Mouse (Mus musculus): ENCODE measurements around the gene Rnls. TPM values are rescaled to one million over a fixed set of nuclear protein-coding genes. Genes with fewer than 3 reads are reported as not detected.

Gene Rnls
- polyA plus RNA-seq, 1 experiment = 1.6 TPM

DNA sequence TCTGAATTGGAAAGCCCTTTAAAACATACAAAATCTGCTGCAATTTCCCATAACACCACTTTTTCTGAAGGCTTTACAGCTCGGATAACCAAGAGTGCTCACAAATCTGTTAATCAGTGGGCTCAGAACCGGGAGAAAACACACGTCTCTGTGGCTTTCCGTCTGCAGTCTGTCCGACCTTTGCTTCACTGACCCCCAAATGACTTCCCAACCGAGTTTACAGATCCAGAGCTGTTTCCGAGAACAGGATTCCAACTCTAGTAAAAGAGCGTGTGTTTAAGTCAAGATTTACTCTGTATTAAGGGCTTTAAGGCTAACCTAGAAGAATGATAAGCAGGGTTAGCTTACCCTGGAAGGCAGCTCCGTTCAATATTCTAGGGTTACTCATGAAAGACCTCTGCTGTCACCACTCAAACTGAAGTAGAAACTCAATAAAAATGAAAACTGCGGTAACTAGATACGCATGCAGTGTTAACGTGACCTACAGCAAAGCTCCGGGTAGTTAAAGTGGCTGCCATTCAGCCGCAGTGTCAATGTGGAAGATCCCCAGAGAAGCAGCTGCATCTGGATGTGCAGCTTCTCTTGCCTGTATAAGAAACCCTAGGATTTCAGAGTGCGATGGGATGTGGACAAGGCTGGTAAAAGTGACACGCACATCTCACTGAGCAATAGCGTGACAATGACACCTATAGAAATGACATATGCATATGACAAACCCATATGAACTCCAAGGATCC is 224.4 kb downstream of the Rnls start:
- H3K4me1 ChIP-seq (ENCODE audit: control insufficient read depth, insufficient read depth, low read length) = no peaks in the 10 kb centered on the region
- TF ChIP-seq POLR2A (IDR thresholded peaks at IDR 0.05; ENCODE audit: low read depth, low read length) (no peak), CTCF (IDR thresholded peaks at IDR 0.05; ENCODE audit: borderline replicate concordance, insufficient read depth, low read length) (no peak)
- H3K27ac ChIP-seq (ENCODE audit: insufficient read depth, low read length) = no peak overlapping the region
- H3K4me3 ChIP-seq (ENCODE audit: insufficient read depth, low read length) = no peak overlapping the region

DNA sequence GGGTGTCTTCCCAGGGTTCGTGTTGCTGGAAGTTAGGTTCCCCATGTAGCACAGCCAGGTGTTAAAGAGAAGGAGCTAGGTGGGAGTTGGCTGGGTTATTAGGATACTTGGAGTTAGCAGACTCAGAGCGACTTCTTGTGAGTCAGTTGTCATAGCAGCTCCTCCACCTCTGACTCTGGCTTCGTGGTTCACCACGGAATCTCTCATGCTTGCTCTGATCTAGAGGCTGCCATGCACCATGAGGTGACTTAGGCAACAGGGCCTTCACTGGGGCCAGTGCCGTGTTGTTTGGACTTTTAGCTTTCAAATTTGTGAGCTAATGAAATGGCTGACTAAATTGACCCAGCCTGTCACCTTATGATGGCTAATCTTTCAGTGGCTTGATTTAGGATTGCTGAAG is 227.3 kb downstream of the Rnls start:
- Histone ChIP-seq H3K4me3 (ENCODE audit: insufficient read depth, low read length) (no peak overlapping the region), H3K27ac (ENCODE audit: insufficient read depth, low read length) (no peak overlapping the region), H3K4me1 (ENCODE audit: control insufficient read depth, insufficient read depth, low read length) (peaks cover 3% of the 10 kb centered on the region; the same call in 1 of the 2 replicates)
- no peak for TF ChIP-seq POLR2A (IDR thresholded peaks at IDR 0.05; ENCODE audit: low read depth, low read length)
- TF ChIP-seq CTCF (IDR thresholded peaks at IDR 0.05; ENCODE audit: borderline replicate concordance, insufficient read depth, low read length) = no peak

DNA sequence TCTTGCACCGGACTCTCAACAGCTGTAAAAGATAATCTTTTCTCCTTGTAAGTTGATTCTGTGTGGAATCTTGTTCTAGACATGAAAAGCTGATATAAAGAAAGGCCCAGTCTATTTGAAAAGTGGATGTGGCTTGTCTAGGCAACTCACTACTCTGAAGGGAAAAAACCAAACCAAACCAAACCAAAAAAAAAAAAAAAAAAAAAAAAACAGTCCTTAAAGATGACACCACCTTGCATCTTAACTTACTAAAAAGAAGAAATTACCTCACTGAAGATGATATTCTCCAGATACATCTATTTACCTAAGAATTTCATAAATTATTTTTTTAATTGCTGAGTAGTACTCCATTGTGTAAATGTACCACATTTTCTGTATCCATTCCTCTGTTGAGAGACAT is 230.2 kb downstream of the Rnls start:
- TF ChIP-seq CTCF (IDR thresholded peaks at IDR 0.05; ENCODE audit: borderline replicate concordance, insufficient read depth, low read length) (no peak), POLR2A (IDR thresholded peaks at IDR 0.05; ENCODE audit: low read depth, low read length) (no peak)
- no peak overlapping the region for H3K27ac ChIP-seq (ENCODE audit: insufficient read depth, low read length)
- no peak overlapping the region for H3K4me3 ChIP-seq (ENCODE audit: insufficient read depth, low read length)
- H3K4me1 ChIP-seq (ENCODE audit: control insufficient read depth, insufficient read depth, low read length) = peaks cover 3% of the 10 kb centered on the region; the same call in 1 of the 2 replicates

DNA sequence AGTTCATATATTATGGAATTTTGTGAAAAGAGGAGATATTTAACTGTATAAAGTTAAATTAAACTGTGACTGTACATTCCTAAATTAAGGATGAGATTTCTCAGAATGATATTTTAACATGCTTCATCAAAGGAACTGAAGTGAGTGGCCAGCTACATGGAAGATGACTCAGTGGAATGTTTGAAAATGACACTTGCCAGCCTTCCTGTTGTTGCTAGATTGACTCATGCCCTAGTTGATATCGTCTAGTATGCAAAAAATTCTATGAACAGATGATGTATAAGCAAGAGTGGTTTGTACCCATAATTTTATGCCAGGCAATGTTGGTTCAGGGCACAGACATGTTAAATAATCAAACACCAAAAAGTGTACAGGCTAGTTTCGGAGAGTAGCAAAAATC is 232.2 kb downstream of the Rnls start:
- no peak overlapping the region for H3K27ac ChIP-seq (ENCODE audit: insufficient read depth, low read length)
- TF ChIP-seq CTCF (IDR thresholded peaks at IDR 0.05; ENCODE audit: borderline replicate concordance, insufficient read depth, low read length) (no peak), POLR2A (IDR thresholded peaks at IDR 0.05; ENCODE audit: low read depth, low read length) (no peak)
- H3K4me3 ChIP-seq (ENCODE audit: insufficient read depth, low read length) = no peak overlapping the region
- peaks cover 3% of the 10 kb centered on the region; the same call in 1 of the 2 replicates for H3K4me1 ChIP-seq (ENCODE audit: control insufficient read depth, insufficient read depth, low read length)

DNA sequence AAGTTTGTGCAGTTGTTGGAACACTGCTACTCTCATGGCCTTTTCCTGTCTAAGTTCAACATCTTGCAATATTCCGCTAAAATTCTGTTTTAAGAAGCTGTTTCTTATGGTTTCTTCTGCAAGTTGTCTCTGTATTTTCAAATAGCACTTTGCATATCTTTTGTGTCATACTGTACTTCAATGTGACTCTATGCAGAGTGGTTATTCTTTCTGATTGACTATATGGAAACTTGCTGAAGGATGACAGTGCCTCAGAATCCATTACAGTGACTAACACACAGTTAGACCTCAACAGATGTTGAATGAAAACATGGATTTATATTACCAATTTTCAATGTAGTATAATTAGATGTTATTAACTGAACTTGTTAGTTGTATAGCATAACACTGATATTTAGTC is 232.9 kb downstream of the Rnls start:
- Histone ChIP-seq H3K4me3 (ENCODE audit: insufficient read depth, low read length) (no peak overlapping the region), H3K27ac (ENCODE audit: insufficient read depth, low read length) (no peak overlapping the region), H3K4me1 (ENCODE audit: control insufficient read depth, insufficient read depth, low read length) (peaks cover 3% of the 10 kb centered on the region; the same call in 1 of the 2 replicates)
- TF ChIP-seq CTCF (IDR thresholded peaks at IDR 0.05; ENCODE audit: borderline replicate concordance, insufficient read depth, low read length) (no peak), POLR2A (IDR thresholded peaks at IDR 0.05; ENCODE audit: low read depth, low read length) (no peak)

DNA sequence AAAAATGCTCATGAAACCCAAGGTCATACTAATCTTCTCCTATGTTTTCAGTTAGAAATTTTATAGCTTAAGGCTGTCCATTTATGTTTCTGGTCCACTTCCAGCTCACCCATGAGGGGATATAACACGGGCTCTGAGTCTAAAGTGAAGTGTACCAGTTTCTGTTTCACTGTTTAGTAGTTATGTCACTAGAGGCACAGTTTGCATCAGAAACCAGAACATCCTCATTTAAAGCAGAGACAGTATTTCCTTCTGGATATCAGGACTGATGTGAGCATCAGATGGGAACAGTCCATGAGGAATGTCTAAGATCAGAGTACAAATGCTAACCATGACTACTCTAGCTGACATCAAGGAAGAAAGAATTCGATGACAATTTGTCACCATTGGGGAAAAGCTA is 233.9 kb downstream of the Rnls start:
- no peak for TF ChIP-seq CTCF (IDR thresholded peaks at IDR 0.05; ENCODE audit: borderline replicate concordance, insufficient read depth, low read length)
- no peak for TF ChIP-seq POLR2A (IDR thresholded peaks at IDR 0.05; ENCODE audit: low read depth, low read length)
- peaks cover 3% of the 10 kb centered on the region; the same call in 1 of the 2 replicates for H3K4me1 ChIP-seq (ENCODE audit: control insufficient read depth, insufficient read depth, low read length)
- no peak overlapping the region for H3K27ac ChIP-seq (ENCODE audit: insufficient read depth, low read length)
- H3K4me3 ChIP-seq (ENCODE audit: insufficient read depth, low read length) = no peak overlapping the region

DNA sequence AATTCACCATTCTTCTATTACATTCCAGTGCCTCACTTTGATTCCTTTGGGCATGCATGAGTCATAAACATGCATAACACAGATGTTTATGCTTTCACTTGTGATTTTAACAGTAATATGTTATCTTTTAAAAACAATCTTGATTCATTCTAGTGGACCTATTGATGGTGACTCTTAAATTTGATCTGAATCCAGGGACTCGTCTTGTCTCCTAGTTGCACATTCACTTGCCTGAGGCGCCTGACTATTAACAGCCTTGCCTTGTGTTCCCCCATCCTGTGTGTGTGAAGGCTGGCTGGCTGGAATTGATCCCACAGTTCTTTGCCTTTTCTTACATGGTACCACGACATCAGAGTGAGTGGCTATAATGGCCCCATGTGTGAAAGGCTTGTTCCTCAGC is 243.7 kb downstream of the Rnls start:
- Histone ChIP-seq H3K4me3 (ENCODE audit: insufficient read depth, low read length) (no peak overlapping the region), H3K4me1 (ENCODE audit: control insufficient read depth, insufficient read depth, low read length) (peaks cover 5% of the 10 kb centered on the region; the same call in 1 of the 2 replicates)
- TF ChIP-seq POLR2A (IDR thresholded peaks at IDR 0.05; ENCODE audit: low read depth, low read length) = no peak
- TF ChIP-seq CTCF (IDR thresholded peaks at IDR 0.05; ENCODE audit: borderline replicate concordance, insufficient read depth, low read length) = no peak

DNA sequence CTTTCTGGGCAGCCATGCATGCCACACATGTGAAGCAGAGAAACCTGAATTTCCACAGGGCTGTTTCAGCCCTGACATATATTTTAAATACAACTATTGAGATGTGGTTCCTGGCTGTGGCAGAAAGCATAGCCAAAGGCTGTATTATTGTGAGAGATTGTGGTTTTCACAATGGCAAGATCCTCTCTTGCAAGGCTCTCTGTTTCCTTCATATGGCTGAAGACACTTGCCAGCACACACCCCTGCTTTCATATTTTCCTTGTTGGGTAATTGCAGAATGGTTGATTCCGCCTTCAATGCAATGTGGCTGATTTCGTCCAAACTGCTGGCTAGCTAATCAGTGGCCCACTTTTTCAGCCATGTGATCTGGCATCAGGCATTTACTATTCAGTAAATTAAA is 248.9 kb downstream of the Rnls start:
- no peak overlapping the region for H3K27ac ChIP-seq (ENCODE audit: insufficient read depth, low read length)
- TF ChIP-seq POLR2A (IDR thresholded peaks at IDR 0.05; ENCODE audit: low read depth, low read length) = no peak
- TF ChIP-seq CTCF (IDR thresholded peaks at IDR 0.05; ENCODE audit: borderline replicate concordance, insufficient read depth, low read length) = no peak
- H3K4me3 ChIP-seq (ENCODE audit: insufficient read depth, low read length) = no peak overlapping the region
- no peaks in the 10 kb centered on the region for H3K4me1 ChIP-seq (ENCODE audit: control insufficient read depth, insufficient read depth, low read length)

More for the DNA sequence above, 243.7 kb downstream of the Rnls start:
- no peak overlapping the region for H3K27ac ChIP-seq (ENCODE audit: insufficient read depth, low read length)

DNA sequence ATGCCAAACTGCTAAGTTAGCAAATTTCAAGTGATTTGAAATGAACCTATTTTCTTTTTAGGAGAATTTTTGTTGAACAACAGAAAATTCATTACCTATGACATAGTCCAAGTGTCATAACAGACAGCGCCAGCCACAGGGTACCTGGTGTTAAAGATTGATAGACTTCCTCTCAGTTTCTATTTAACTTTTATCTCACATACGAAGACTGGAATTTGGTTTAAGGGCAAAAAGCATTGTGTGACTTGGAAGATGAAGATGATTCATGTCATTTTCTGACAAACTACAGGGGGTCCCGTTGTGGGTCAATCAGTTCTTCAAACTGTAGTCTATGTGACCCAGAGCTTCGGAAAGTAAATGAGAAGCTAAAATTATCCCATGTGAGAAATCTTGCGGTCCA is 254.8 kb downstream of the Rnls start:
- Histone ChIP-seq H3K27ac (ENCODE audit: insufficient read depth, low read length) (no peak overlapping the region), H3K4me1 (ENCODE audit: control insufficient read depth, insufficient read depth, low read length) (no peaks in the 10 kb centered on the region), H3K4me3 (ENCODE audit: insufficient read depth, low read length) (no peak overlapping the region)
- no peak for TF ChIP-seq POLR2A (IDR thresholded peaks at IDR 0.05; ENCODE audit: low read depth, low read length)
- no peak for TF ChIP-seq CTCF (IDR thresholded peaks at IDR 0.05; ENCODE audit: borderline replicate concordance, insufficient read depth, low read length)

DNA sequence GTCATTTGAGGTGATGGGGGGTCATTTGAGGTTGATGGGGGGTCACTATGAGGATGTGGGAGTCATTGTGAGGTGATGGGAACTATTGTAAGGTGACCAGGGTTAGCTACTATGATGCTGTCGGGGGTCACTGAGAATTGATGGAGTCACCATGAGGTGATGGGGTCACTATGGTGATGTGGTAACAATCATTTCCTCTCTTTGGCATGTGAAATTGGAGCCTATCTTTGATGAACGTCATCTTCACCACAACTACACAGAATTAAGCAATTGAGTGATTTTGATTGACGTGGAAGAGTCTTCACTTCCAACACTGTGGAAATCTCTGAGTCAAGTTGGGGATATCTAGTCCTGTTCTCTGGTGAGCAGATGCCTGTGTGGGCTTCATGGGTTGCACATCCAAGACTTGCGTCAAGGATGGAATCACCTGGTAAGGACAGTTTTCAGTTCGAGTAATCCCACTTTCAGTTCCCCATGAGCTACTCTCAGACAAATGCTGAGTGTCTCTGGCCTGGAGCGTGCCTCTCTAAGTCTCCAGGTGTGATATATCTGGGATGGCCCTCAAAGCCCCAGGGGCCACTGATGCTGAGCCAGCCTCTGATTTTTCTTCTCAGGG is 269.4 kb downstream of the Rnls start:
- H3K4me3 ChIP-seq (ENCODE audit: insufficient read depth, low read length) = no peak overlapping the region
- H3K4me1 ChIP-seq (ENCODE audit: control insufficient read depth, insufficient read depth, low read length) = no peaks in the 10 kb centered on the region
- no peak overlapping the region for H3K27ac ChIP-seq (ENCODE audit: insufficient read depth, low read length)
- TF ChIP-seq CTCF (IDR thresholded peaks at IDR 0.05; ENCODE audit: borderline replicate concordance, insufficient read depth, low read length) = no peak
- TF ChIP-seq POLR2A (IDR thresholded peaks at IDR 0.05; ENCODE audit: low read depth, low read length) = no peak

Measured in embryonic fibroblast, embryonic 13.5 days (primary cell).